Mouse (Mus musculus) brain, embryonic 14.5 days (tissue): ENCODE data around the gene Arsb.

ENCODE experiments used
- CTCF ChIP-seq: fragments of 200-500 bp; IDR thresholded peaks from 2 replicates; pipeline ENCODE4 v1.5.1; 2012; ENCODE audit warnings: inconsistent platforms, mild to moderate bottlenecking, moderate library complexity, borderline replicate concordance; ENCODE audit not compliant: insufficient read depth, insufficient read length; ENCODE audit errors: extremely low read depth
- POLR2A ChIP-seq: fragments of 200-500 bp; IDR thresholded peaks from 2 replicates; pipeline ENCODE4 v1.6.1; 2012; ENCODE audit warnings: mild to moderate bottlenecking, inconsistent platforms, borderline replicate concordance; ENCODE audit not compliant: poor library complexity, insufficient read depth, insufficient read length, severe bottlenecking; ENCODE audit errors: extremely low read depth

DNA sequence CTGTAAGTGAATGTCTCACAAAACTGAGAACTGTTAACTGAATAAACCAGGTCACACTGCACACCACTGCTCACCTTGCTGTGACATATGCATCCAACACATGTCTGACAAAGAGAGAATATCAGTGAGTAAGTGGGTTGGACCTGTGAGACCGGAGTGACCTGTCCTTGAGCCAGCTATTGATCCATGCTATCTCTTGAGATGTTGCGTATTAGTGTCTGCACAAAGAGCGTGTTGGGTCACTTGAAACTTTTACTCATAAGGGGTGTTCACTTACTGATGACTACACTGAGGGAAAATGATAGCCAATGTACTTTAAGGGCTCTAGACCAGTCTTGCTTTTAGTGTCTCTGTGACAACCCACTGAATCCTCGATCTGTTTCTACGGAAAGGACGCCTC lies 42.7 kb downstream of the Arsb start:
- TF ChIP-seq POLR2A (no peak), CTCF (no peak)
